Mouse (Mus musculus): ENCODE measurements around the gene Slc27a4. TPM values are rescaled to one million over a fixed set of nuclear protein-coding genes. Genes with fewer than 3 reads are reported as not detected.

The Slc27a4 gene
- polyA plus RNA-seq, 1 experiment from 2014 or later: 11.9 TPM

GRCm38 (mm10) chr2:29831106-29831505, 28.7 kb downstream of the Slc27a4 start:
- whole genome bisulfite sequencing: 84% methylated on average over 4 of the region's 4 CpGs
- DNase-seq (ENCODE audit: low spot score): no peak
- H3K4me3 ChIP-seq (ENCODE audit: low read depth, low read length): no peak overlapping the region
- no peak overlapping the region for H3K27ac ChIP-seq (ENCODE audit: low read depth, low read length)
- H3K4me2 ChIP-seq (ENCODE audit: low read depth, low read length, severe bottlenecking): no peak overlapping the region
- peaks cover 10% of the 10 kb centered on the region; the same call in 1 of the 2 replicates for H3K4me1 ChIP-seq (replicated peaks; ENCODE audit: control insufficient read depth, insufficient read depth, low read length)
- ATAC-seq (replicated peaks; ENCODE audit: low FRiP score): no peak
- H3K9me3 ChIP-seq (ENCODE audit: control insufficient read depth, low read length): no peaks in the 10 kb centered on the region
- H3K36me3 ChIP-seq (ENCODE audit: control insufficient read depth, insufficient read depth, low read length): no peaks in the 10 kb centered on the region
- H3K9ac ChIP-seq (ENCODE audit: low read length): no peak overlapping the region
- no peaks in the 10 kb centered on the region; the same call in 1 of the 2 replicates for H3K27me3 ChIP-seq (ENCODE audit: control insufficient read depth, insufficient read depth, low read length)

- Histone ChIP-seq H3K4me2 (ENCODE audit: low read depth, low read length, severe bottlenecking) (no peak overlapping the region), H3K4me3 (ENCODE audit: low read depth, low read length) (no peak overlapping the region), H3K9me3 (ENCODE audit: control insufficient read depth, low read length) (no peaks in the 10 kb centered on the region), H3K27me3 (ENCODE audit: control insufficient read depth, insufficient read depth, low read length) (peaks cover 9% of the 10 kb centered on the region), H3K9ac (ENCODE audit: low read length) (no peak overlapping the region), H3K4me1 (replicated peaks; ENCODE audit: control insufficient read depth, insufficient read depth, low read length) (peaks cover 8% of the 10 kb centered on the region; the same call in 1 of the 2 replicates), H3K27ac (ENCODE audit: low read depth, low read length) (no peak overlapping the region), H3K36me3 (ENCODE audit: control insufficient read depth, insufficient read depth, low read length) (no peaks in the 10 kb centered on the region)
- WGBS: 92% methylated on average over 5 of the region's 5 CpGs
- DNase-seq (ENCODE audit: low spot score) (no peak), ATAC-seq (replicated peaks; ENCODE audit: low FRiP score) (no peak)
These were observed 31.4 kb downstream of the Slc27a4 start for GRCm38 (mm10) chr2:29833796-29834195.

- Histone ChIP-seq H3K27me3 (ENCODE audit: control insufficient read depth, insufficient read depth, low read length) (peaks cover 9% of the 10 kb centered on the region), H3K27ac (ENCODE audit: low read depth, low read length) (no peak overlapping the region), H3K9ac (ENCODE audit: low read length) (no peak overlapping the region; the same call in 1 of the 2 replicates), H3K4me1 (replicated peaks; ENCODE audit: control insufficient read depth, insufficient read depth, low read length) (peaks cover 10% of the 10 kb centered on the region; the same call in 1 of the 2 replicates), H3K4me3 (ENCODE audit: low read depth, low read length) (no peak overlapping the region), H3K9me3 (ENCODE audit: control insufficient read depth, low read length) (no peaks in the 10 kb centered on the region), H3K4me2 (ENCODE audit: low read depth, low read length, severe bottlenecking) (peak overlapping the region; percentile 15; the same call in 1 of the 2 replicates), H3K36me3 (ENCODE audit: control insufficient read depth, insufficient read depth, low read length) (no peaks in the 10 kb centered on the region)
- WGBS: 17% methylated on average over 2 of the region's 2 CpGs
- ATAC-seq (replicated peaks; ENCODE audit: low FRiP score): peak; percentile 58
- no peak for DNase-seq (ENCODE audit: low spot score)
These were observed 33.0 kb downstream of the Slc27a4 start for GRCm38 (mm10) chr2:29835391-29835899.

- no peak; the same call in 1 of the 2 replicates for ATAC-seq (replicated peaks; ENCODE audit: low FRiP score)
These were observed 37.0 kb downstream of the Slc27a4 start for GRCm38 (mm10) chr2:29839460-29839859.

GRCm38 (mm10) chr2:29843231-29844105, 41.0 kb downstream of the Slc27a4 start:
- no peak overlapping the region for H3K4me3 ChIP-seq (ENCODE audit: low read depth, low read length)
- peaks cover 14% of the 10 kb centered on the region for H3K4me1 ChIP-seq (replicated peaks; ENCODE audit: control insufficient read depth, insufficient read depth, low read length)
- H3K9ac ChIP-seq (ENCODE audit: low read length): no peak overlapping the region
- DNase-seq (ENCODE audit: low spot score) (no peak), ATAC-seq (replicated peaks; ENCODE audit: low FRiP score) (no peak)
- no peaks in the 10 kb centered on the region for H3K9me3 ChIP-seq (ENCODE audit: control insufficient read depth, low read length)
- 58% methylated on average over 9 of the region's 9 CpGs for WGBS
- no peak overlapping the region for H3K4me2 ChIP-seq (ENCODE audit: low read depth, low read length, severe bottlenecking)
- H3K27ac ChIP-seq (ENCODE audit: low read depth, low read length): no peak overlapping the region
- peaks cover 50% of the 10 kb centered on the region for H3K27me3 ChIP-seq (ENCODE audit: control insufficient read depth, insufficient read depth, low read length)
- no peaks in the 10 kb centered on the region for H3K36me3 ChIP-seq (ENCODE audit: control insufficient read depth, insufficient read depth, low read length)

More at GRCm38 (mm10) chr2:29839460-29839859, 37.0 kb downstream of the Slc27a4 start:
- peaks cover 24% of the 10 kb centered on the region for H3K27me3 ChIP-seq (ENCODE audit: control insufficient read depth, insufficient read depth, low read length)
- no peak overlapping the region for H3K4me3 ChIP-seq (ENCODE audit: low read depth, low read length)
- H3K9ac ChIP-seq (ENCODE audit: low read length): no peak overlapping the region
- DNase-seq (ENCODE audit: low spot score): no peak
- no peaks in the 10 kb centered on the region for H3K9me3 ChIP-seq (ENCODE audit: control insufficient read depth, low read length)
- WGBS: 47% methylated on average over 4 of the region's 4 CpGs
- peaks cover 10% of the 10 kb centered on the region; the same call in 1 of the 2 replicates for H3K4me1 ChIP-seq (replicated peaks; ENCODE audit: control insufficient read depth, insufficient read depth, low read length)
- no peak overlapping the region for H3K4me2 ChIP-seq (ENCODE audit: low read depth, low read length, severe bottlenecking)
- no peak overlapping the region; the same call in 1 of the 2 replicates for H3K27ac ChIP-seq (ENCODE audit: low read depth, low read length)
- H3K36me3 ChIP-seq (ENCODE audit: control insufficient read depth, insufficient read depth, low read length): no peaks in the 10 kb centered on the region

- H3K36me3 ChIP-seq (ENCODE audit: control insufficient read depth, insufficient read depth, low read length): no peaks in the 10 kb centered on the region
- H3K4me2 ChIP-seq (ENCODE audit: low read depth, low read length, severe bottlenecking): peak overlapping the region; percentile 15; the same call in 1 of the 2 replicates
- no peak overlapping the region for H3K9ac ChIP-seq (ENCODE audit: low read length)
- H3K4me1 ChIP-seq (replicated peaks; ENCODE audit: control insufficient read depth, insufficient read depth, low read length): peaks cover 14% of the 10 kb centered on the region
- WGBS: 45% methylated on average over 2 of the region's 2 CpGs
- peaks cover 55% of the 10 kb centered on the region for H3K27me3 ChIP-seq (ENCODE audit: control insufficient read depth, insufficient read depth, low read length)
- no peak overlapping the region for H3K4me3 ChIP-seq (ENCODE audit: low read depth, low read length)
- DNase-seq (ENCODE audit: low spot score) (no peak), ATAC-seq (replicated peaks; ENCODE audit: low FRiP score) (no peak)
- H3K27ac ChIP-seq (ENCODE audit: low read depth, low read length): no peak overlapping the region
- no peaks in the 10 kb centered on the region for H3K9me3 ChIP-seq (ENCODE audit: control insufficient read depth, low read length)
These were observed 41.7 kb downstream of the Slc27a4 start for GRCm38 (mm10) chr2:29844115-29844514.

- DNase-seq (ENCODE audit: low spot score) (no peak), ATAC-seq (replicated peaks; ENCODE audit: low FRiP score) (no peak)
- Histone ChIP-seq H3K9me3 (ENCODE audit: control insufficient read depth, low read length) (no peaks in the 10 kb centered on the region), H3K4me3 (ENCODE audit: low read depth, low read length) (peak overlapping the region; percentile 47), H3K27ac (ENCODE audit: low read depth, low read length) (no peak overlapping the region), H3K27me3 (ENCODE audit: control insufficient read depth, insufficient read depth, low read length) (peaks cover 57% of the 10 kb centered on the region), H3K4me1 (replicated peaks; ENCODE audit: control insufficient read depth, insufficient read depth, low read length) (peaks cover 12% of the 10 kb centered on the region), H3K36me3 (ENCODE audit: control insufficient read depth, insufficient read depth, low read length) (no peaks in the 10 kb centered on the region), H3K9ac (ENCODE audit: low read length) (no peak overlapping the region), H3K4me2 (ENCODE audit: low read depth, low read length, severe bottlenecking) (peak overlapping the region; percentile 97; the same call in 1 of the 2 replicates)
- WGBS: 9% methylated on average over 3 of the region's 3 CpGs
These were observed 42.2 kb downstream of the Slc27a4 start for GRCm38 (mm10) chr2:29844661-29845060.

- H3K27me3 ChIP-seq (ENCODE audit: control insufficient read depth, insufficient read depth, low read length): peaks cover 57% of the 10 kb centered on the region
- WGBS: 2% methylated on average over 25 of the region's 25 CpGs
- H3K4me2 ChIP-seq (ENCODE audit: low read depth, low read length, severe bottlenecking): peak overlapping the region; percentile 97
- ATAC-seq (replicated peaks; ENCODE audit: low FRiP score): no peak
- no peaks in the 10 kb centered on the region for H3K9me3 ChIP-seq (ENCODE audit: control insufficient read depth, low read length)
- peaks cover 12% of the 10 kb centered on the region for H3K4me1 ChIP-seq (replicated peaks; ENCODE audit: control insufficient read depth, insufficient read depth, low read length)
- DNase-seq (ENCODE audit: low spot score): peak; percentile 66
- peak overlapping the region; percentile 71 for H3K9ac ChIP-seq (ENCODE audit: low read length)
- no peaks in the 10 kb centered on the region for H3K36me3 ChIP-seq (ENCODE audit: control insufficient read depth, insufficient read depth, low read length)
- no peak overlapping the region for H3K27ac ChIP-seq (ENCODE audit: low read depth, low read length)
- H3K4me3 ChIP-seq (ENCODE audit: low read depth, low read length): peak overlapping the region; percentile 47
These were observed 43.2 kb downstream of the Slc27a4 start for GRCm38 (mm10) chr2:29845636-29846035.
